Mouse (Mus musculus) G1E (cell line): ENCODE results near the gene Map3k10. TPM values are rescaled to one million over a fixed set of nuclear protein-coding genes. Genes with fewer than 3 reads are reported as not detected.

ENCODE experiments used
- ATAC-seq: 2 replicates; pipeline ENCODE4 v1.8.0; 2016; ENCODE audit warnings: mild to moderate bottlenecking; ENCODE audit not compliant: insufficient number of reproducible peaks, poor library complexity, low FRiP score, severe bottlenecking; ENCODE audit errors: extremely low read depth
- DNase-seq: peaks from one replicate; pipeline ENCODE4 v3.0.0; 2012; ENCODE audit warnings: low spot score
- H3K27me3 ChIP-seq: 2 replicates; pipeline ENCODE4 v1.6.1; 2012; ENCODE audit warnings: mild to moderate bottlenecking, low read length, inconsistent platforms; ENCODE audit not compliant: insufficient read depth
- H3K36me3 ChIP-seq: replicated peaks from 2 replicates; pipeline ENCODE3; 2012; ENCODE audit warnings: mild to moderate bottlenecking, inconsistent platforms
- H3K4me1 ChIP-seq: 2 replicates; pipeline ENCODE4 v1.6.1; 2012; ENCODE audit warnings: low read depth, low read length, inconsistent platforms, mixed read lengths; ENCODE audit not compliant: insufficient read depth
- H3K4me3 ChIP-seq: 2 replicates; pipeline ENCODE4 v1.5.1; 2012; ENCODE audit warnings: low read depth, mild to moderate bottlenecking, inconsistent platforms, low read length, moderate library complexity, mixed read lengths
- H3K9me3 ChIP-seq: replicated peaks from 2 replicates; pipeline ENCODE4 v1.6.1; 2012; ENCODE audit warnings: inconsistent platforms
- CTCF ChIP-seq: IDR thresholded peaks from 2 replicates; pipeline ENCODE4 v1.5.1; 2012; ENCODE audit warnings: low read depth, low read length, inconsistent platforms, mixed read lengths
- GATA1 ChIP-seq: IDR thresholded peaks from 2 replicates; pipeline ENCODE4 v1.6.1; 2012; ENCODE audit warnings: borderline replicate concordance, low read length, inconsistent platforms, mixed read lengths
- GATA2 ChIP-seq: IDR thresholded peaks from 2 replicates; pipeline ENCODE4 v1.6.1; 2012; ENCODE audit warnings: low read depth, low read length, inconsistent platforms, borderline replicate concordance
- POLR2AphosphoS5 ChIP-seq: IDR thresholded peaks from 2 replicates; pipeline ENCODE4 v1.6.1; 2012; ENCODE audit warnings: low read depth, low read length, inconsistent platforms; ENCODE audit not compliant: insufficient replicate concordance
- TAL1 ChIP-seq: conservative IDR thresholded peaks from 2 replicates; pipeline ENCODE4 v1.6.1; 2012; ENCODE audit warnings: low read depth, low read length, inconsistent platforms, mixed read lengths
- polyA plus RNA-seq: library from polyadenylated mRNA; stranded (reverse); fragments of >175 nt; gene quantifications from 2 replicates; pipeline ENCODE4 v1.2.3, GENCODE M21; 2012
- total RNA-seq, 2 experiments: library from RNA; stranded (forward) in 1 of 2; stranded (reverse) in 1 of 2; fragments of 200-1000 nt in 1 of 2; fragments of >200 nt in 1 of 2; fragmentation: Nextera tagmentation in 1 of 2; gene quantifications; 2 replicates each; pipeline ENCODE4 v1.2.3; 2014 to 2017

Map3k10 gene
- total and polyA plus RNA-seq, 3 experiments = 5.9 to 25.1 (median 8.6) TPM

GRCm38 (mm10) chr7:27675222-27675612, 819 bp upstream of the Map3k10 start:
- ATAC-seq (no peak), DNase-seq (no peak)
- H3K27me3 ChIP-seq = no peaks in the 10 kb centered on the region
- H3K4me3 ChIP-seq = peak overlapping the region; percentile 78
- no peak for TF ChIP-seq POLR2AphosphoS5
- no peak for TF ChIP-seq CTCF
- TF ChIP-seq GATA2 = no peak
- TF ChIP-seq GATA1 = no peak
- TF ChIP-seq TAL1 = no peak
- H3K9me3 ChIP-seq = no peaks in the 10 kb centered on the region
- peaks cover 39% of the 10 kb centered on the region for H3K4me1 ChIP-seq
- peaks cover 47% of the 10 kb centered on the region for H3K36me3 ChIP-seq

- no peak for TF ChIP-seq GATA2
- TF ChIP-seq GATA1 = no peak
- TF ChIP-seq TAL1 = no peak
- TF ChIP-seq POLR2AphosphoS5 = no peak
- TF ChIP-seq CTCF = no peak
- H3K27me3 ChIP-seq = no peaks in the 10 kb centered on the region
- DNase-seq (no peak), ATAC-seq (no peak)
- H3K36me3 ChIP-seq = peaks cover 49% of the 10 kb centered on the region
- H3K4me3 ChIP-seq = peak overlapping the region; percentile 78
- no peaks in the 10 kb centered on the region for H3K9me3 ChIP-seq
- H3K4me1 ChIP-seq = peaks cover 39% of the 10 kb centered on the region
Observed at GRCm38 (mm10) chr7:27674195-27674521, 240 bp downstream of the Map3k10 start.

- no peak for TF ChIP-seq CTCF
- TF ChIP-seq TAL1 = no peak
- TF ChIP-seq GATA2 = no peak
- TF ChIP-seq GATA1 = no peak
- TF ChIP-seq POLR2AphosphoS5 = no peak
- DNase-seq = no peak
Observed at GRCm38 (mm10) chr7:27673575-27674131, 745 bp downstream of the Map3k10 start.

GRCm38 (mm10) chr7:27673064-27673574, 1.3 kb downstream of the Map3k10 start:
- H3K4me1 ChIP-seq = peaks cover 39% of the 10 kb centered on the region
- no peak for DNase-seq
- H3K36me3 ChIP-seq = peaks cover 54% of the 10 kb centered on the region
- peak overlapping the region; percentile 78 for H3K4me3 ChIP-seq
- TF ChIP-seq POLR2AphosphoS5 (no peak), CTCF (no peak), TAL1 (no peak), GATA1 (no peak), GATA2 (no peak)
- ATAC-seq = no peak
- H3K27me3 ChIP-seq = no peaks in the 10 kb centered on the region
- H3K9me3 ChIP-seq = no peaks in the 10 kb centered on the region

More at GRCm38 (mm10) chr7:27673575-27674131, 745 bp downstream of the Map3k10 start:
- Histone ChIP-seq H3K9me3 (no peaks in the 10 kb centered on the region), H3K27me3 (no peaks in the 10 kb centered on the region), H3K36me3 (peaks cover 49% of the 10 kb centered on the region), H3K4me3 (peak overlapping the region; percentile 78), H3K4me1 (peaks cover 39% of the 10 kb centered on the region)
- no peak for ATAC-seq

GRCm38 (mm10) chr7:27662038-27662437, 12.4 kb downstream of the Map3k10 start:
- ATAC-seq = no peak
- Histone ChIP-seq H3K27me3 (peaks cover 7% of the 10 kb centered on the region; the same call in 1 of the 2 replicates), H3K4me1 (peaks cover 8% of the 10 kb centered on the region), H3K9me3 (no peaks in the 10 kb centered on the region), H3K4me3 (no peak overlapping the region), H3K36me3 (peaks cover 15% of the 10 kb centered on the region)
- DNase-seq = no peak
- TF ChIP-seq GATA1 (no peak), POLR2AphosphoS5 (no peak), GATA2 (no peak), TAL1 (no peak), CTCF (no peak)

GRCm38 (mm10) chr7:27658712-27659663, 15.4 kb downstream of the Map3k10 start:
- no peaks in the 10 kb centered on the region for H3K36me3 ChIP-seq
- no peak overlapping the region for H3K4me3 ChIP-seq
- peaks cover 20% of the 10 kb centered on the region; the same call in 1 of the 2 replicates for H3K27me3 ChIP-seq
- H3K4me1 ChIP-seq = peaks cover 8% of the 10 kb centered on the region
- DNase-seq (no peak), ATAC-seq (no peak)
- no peaks in the 10 kb centered on the region for H3K9me3 ChIP-seq
- TF ChIP-seq CTCF = no peak
- no peak for TF ChIP-seq POLR2AphosphoS5
- no peak for TF ChIP-seq GATA2
- TF ChIP-seq TAL1 = no peak
- no peak for TF ChIP-seq GATA1
